Mouse (Mus musculus) erythroid progenitor cell, adult 5-6 weeks (primary cell): ENCODE data around the gene Nme7. TPM values are rescaled to one million over a fixed set of nuclear protein-coding genes. Genes with fewer than 3 reads are reported as not detected.

Experiments used
- ATAC-seq: replicated peaks from 2 replicates; pipeline ENCODE4 v1.8.0; 2016; ENCODE audit warnings: moderate number of reproducible peaks, mild to moderate bottlenecking, moderate TSS enrichment, inconsistent platforms; ENCODE audit not compliant: poor library complexity, low FRiP score, severe bottlenecking
- total RNA-seq, 2 experiments: library from RNA; stranded (forward) in 1 of 2; stranded (reverse) in 1 of 2; fragments of 150-400 nt in 1 of 2; fragments of 186-747, 209-891 nt in 1 of 2; gene quantifications; 2 replicates each; pipeline versions ENCODE4 v1.2.3 to v1.2.4; 2015 to 2017; ENCODE audit warnings: low replicate concordance in 2 of 2

The Nme7 gene
- total RNA-seq, 2 experiments from 2014 or later: 3.8 to 5.3 TPM

DNA sequence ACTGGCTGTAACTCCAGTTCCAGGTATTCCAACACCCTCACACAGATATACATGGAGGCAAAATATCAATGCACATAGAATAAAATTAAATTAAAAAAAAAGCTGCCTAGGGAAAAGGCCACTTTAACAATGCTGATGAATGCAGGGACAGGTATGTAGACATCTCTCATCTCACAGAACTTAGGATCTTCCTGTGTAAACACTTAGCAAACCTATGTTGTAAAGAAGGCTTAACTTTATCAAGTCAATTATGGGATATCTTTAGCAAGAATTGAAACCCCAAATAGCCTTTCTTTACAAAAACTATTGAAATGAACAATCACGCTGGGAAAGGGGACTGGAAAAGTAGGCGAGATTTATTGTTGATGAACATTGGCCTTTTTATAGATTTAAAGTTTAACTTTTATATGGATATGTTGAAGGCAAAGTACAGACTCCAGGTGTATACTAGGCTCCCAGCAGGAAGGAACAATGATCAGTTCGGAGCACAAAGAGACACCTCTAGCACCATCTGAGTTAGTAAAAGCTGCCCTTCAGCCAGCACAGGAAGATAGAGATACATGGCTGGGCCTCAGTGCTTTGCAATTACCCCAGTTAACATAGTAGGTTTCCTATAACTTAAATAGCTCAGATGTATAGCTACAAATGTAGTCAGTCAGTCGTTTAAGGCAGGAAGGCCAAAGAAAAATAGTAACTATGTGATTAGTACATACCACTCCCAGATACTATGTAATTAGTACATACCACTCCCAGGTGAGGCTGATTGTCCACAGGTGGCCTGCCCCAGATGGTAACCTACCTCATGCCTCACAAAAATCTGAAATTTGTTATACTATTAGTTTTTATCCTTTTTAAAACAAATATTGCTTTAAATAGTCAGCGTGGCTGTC is 177.1 kb downstream of the Nme7 start:
- no peak for ATAC-seq

DNA sequence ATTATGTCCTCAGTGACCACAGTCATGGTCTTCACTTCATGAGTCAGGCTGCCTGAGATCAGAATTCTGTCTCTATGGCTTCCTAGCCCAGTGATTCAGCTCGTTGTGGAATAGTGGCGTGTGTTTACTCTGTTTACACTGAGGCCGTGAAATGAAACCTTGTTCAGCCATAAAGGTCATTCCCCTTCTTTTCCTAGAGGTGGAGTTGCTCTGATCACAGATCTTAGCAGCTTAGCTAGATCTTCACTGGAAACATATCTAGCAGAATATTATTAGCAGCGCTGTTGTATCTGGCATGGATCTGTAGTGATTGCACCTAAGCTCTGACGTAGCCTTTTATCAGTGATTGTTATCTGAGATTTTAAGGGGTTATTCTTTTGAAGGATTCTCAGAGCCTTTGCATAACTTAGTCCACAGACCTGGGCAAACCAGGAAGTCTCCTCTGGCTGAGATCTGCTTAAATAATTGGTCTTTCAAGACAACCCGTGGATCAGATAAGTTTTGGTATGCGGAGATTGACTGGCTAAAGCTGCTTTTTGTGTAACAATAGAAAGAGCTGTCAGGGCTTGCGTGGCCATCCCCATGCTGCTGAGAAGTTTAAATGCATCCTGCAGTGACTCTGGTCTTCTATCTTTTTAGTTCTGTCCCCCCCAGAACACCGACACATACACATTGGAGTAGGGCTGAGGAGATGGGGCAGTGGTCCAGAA is 177.9 kb downstream of the Nme7 start:
- no peak for ATAC-seq

DNA sequence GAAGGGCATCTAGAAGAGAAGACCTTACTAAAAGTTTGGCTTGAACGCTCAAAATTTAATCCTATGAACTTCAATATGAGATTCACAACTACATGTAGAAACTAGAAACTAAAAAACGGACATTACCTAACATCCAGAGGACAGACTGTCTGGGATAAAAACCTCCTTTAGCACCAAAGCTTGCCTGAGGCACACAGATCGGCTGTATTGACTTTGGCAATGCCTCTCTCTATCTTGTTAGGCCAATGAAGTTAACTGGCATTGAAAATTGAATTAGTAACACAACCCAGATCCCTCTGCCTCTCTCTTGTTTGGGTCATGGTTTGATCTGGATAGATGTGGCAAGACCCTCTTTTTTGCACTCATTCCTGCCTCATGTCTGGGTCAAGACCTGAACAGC is 178.9 kb downstream of the Nme7 start:
- ATAC-seq: no peak

DNA sequence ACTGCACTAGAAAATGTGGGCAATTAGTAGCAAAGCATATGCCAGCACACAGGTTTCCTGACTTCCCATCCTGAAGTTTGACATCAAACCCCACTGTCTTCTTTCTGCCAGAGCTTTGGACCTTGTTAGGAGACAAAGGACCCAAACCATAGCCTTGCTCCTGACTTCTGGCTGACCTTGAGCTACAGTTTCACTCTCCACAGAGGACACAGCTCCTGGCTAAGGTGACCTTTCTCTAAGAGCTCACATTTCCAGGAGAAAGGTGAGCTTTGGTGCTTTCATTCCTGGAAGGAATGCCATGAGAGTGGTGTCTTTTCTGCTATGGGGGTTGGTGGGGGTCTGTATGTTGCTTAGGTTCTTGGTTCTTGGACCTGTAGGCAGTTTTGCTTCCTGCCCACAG is 179.8 kb downstream of the Nme7 start:
- ATAC-seq: no peak

Other genes with a start within 250 kb of the Nme7 start
- gene Sell, start 242.1 kb upstream of the Nme7 start, total RNA-seq (2015; ENCODE audit: low replicate concordance): 52.0 and 64.5 TPM in 2 replicates
- 15.9 and 30.2 TPM in 2 replicates for gene Sell, start 242.1 kb upstream of the Nme7 start, total RNA-seq (2017; ENCODE audit: low replicate concordance)
- not detected in 2 replicates for gene Selp, start 188.9 kb upstream of the Nme7 start, total RNA-seq (2015; ENCODE audit: low replicate concordance)
- gene Selp, start 188.9 kb upstream of the Nme7 start, total RNA-seq (2017; ENCODE audit: low replicate concordance): not detected in 2 replicates
- 6.8 and 9.2 TPM in 2 replicates for gene F5, start 152.3 kb upstream of the Nme7 start, total RNA-seq (2015; ENCODE audit: low replicate concordance)
- gene F5, start 152.3 kb upstream of the Nme7 start, total RNA-seq (2017; ENCODE audit: low replicate concordance): 3.5 and 4.3 TPM in 2 replicates
- gene Slc19a2, start 55.1 kb upstream of the Nme7 start, total RNA-seq (2015; ENCODE audit: low replicate concordance): 16.2 and 21.8 TPM in 2 replicates
- 1.6 and 5.4 TPM in 2 replicates for gene Slc19a2, start 55.1 kb upstream of the Nme7 start, total RNA-seq (2017; ENCODE audit: low replicate concordance)
- gene Ccdc181, start 28.5 kb upstream of the Nme7 start, total RNA-seq (2015; ENCODE audit: low replicate concordance): 1.7 and 15.5 TPM in 2 replicates
- 8.4 and 9.0 TPM in 2 replicates for gene Ccdc181, start 28.5 kb upstream of the Nme7 start, total RNA-seq (2017; ENCODE audit: low replicate concordance)
- 5.4 and 11.3 TPM in 2 replicates for gene Blzf1, start 3.4 kb downstream of the Nme7 start, total RNA-seq (2015; ENCODE audit: low replicate concordance)
- gene Blzf1, start 3.4 kb downstream of the Nme7 start, total RNA-seq (2017; ENCODE audit: low replicate concordance): 10.1 and 17.5 TPM in 2 replicates
- gene Atp1b1, start 154.2 kb downstream of the Nme7 start, total RNA-seq (2015; ENCODE audit: low replicate concordance): 24.9 and 41.5 TPM in 2 replicates
- 12.6 and 30.4 TPM in 2 replicates for gene Atp1b1, start 154.2 kb downstream of the Nme7 start, total RNA-seq (2017; ENCODE audit: low replicate concordance)